Mouse (Mus musculus) splenic B cell, adult 2 months (primary cell): ENCODE data around the gene Klhl24.
A peak's percentile ranks its signal among the peaks of the same experiment; 100 is the strongest.

Experiments
- DNase-seq: peaks from one replicate; pipeline ENCODE4 v3.0.0-alpha.2; 2011; ENCODE audit warnings: low read depth, low spot score
- H3K27me3 ChIP-seq: 2 replicates; pipeline ENCODE4 v1.6.1; 2012; ENCODE audit warnings: mild to moderate bottlenecking, low read length, moderate library complexity, mixed read lengths; ENCODE audit not compliant: control insufficient read depth, poor library complexity, insufficient read depth, severe bottlenecking
- H3K36me3 ChIP-seq: 2 replicates; pipeline ENCODE4 v1.6.1; 2012; ENCODE audit warnings: mild to moderate bottlenecking, low read length, moderate library complexity, mixed read lengths; ENCODE audit not compliant: control insufficient read depth, poor library complexity, insufficient read depth, severe bottlenecking

Klhl24 gene

GRCm38 (mm10) chr16:20097069-20097710 is at the start of gene Klhl24:
Gene Klhl24 (plus strand): TSS chr16:20097542.
- Histone ChIP-seq H3K36me3 (0 out of 2 replicates have a peak, but pooled peaks cover 4% of the 10 kb centered on the region), H3K27me3 (no peaks in the 10 kb centered on the region)
- DNase-seq: peak; percentile 96

GRCm38 (mm10) chr16:20052655-20053054 is 44.7 kb upstream of the Klhl24 start:
- Histone ChIP-seq H3K36me3 (no peaks in the 10 kb centered on the region), H3K27me3 (no peaks in the 10 kb centered on the region)
- DNase-seq: no peak

- no peaks in the 10 kb centered on the region for H3K27me3 ChIP-seq
- DNase-seq: no peak
- no peaks in the 10 kb centered on the region for H3K36me3 ChIP-seq
These were observed 24.6 kb upstream of the Klhl24 start for GRCm38 (mm10) chr16:20072770-20073169.

GRCm38 (mm10) chr16:20076675-20077074 is 20.7 kb upstream of the Klhl24 start:
- DNase-seq: peak; percentile 64
- Histone ChIP-seq H3K27me3 (no peaks in the 10 kb centered on the region), H3K36me3 (no peaks in the 10 kb centered on the region)

GRCm38 (mm10) chr16:20080271-20080670 is 17.1 kb upstream of the Klhl24 start:
- Histone ChIP-seq H3K36me3 (no peaks in the 10 kb centered on the region), H3K27me3 (no peaks in the 10 kb centered on the region)
- DNase-seq: no peak

GRCm38 (mm10) chr16:20084623-20085022 is 12.7 kb upstream of the Klhl24 start:
- no peaks in the 10 kb centered on the region for H3K36me3 ChIP-seq

GRCm38 (mm10) chr16:20085250-20085905 is 12.0 kb upstream of the Klhl24 start:
- peak; percentile 74 for DNase-seq
- Histone ChIP-seq H3K27me3 (no peaks in the 10 kb centered on the region), H3K36me3 (no peaks in the 10 kb centered on the region)

More at GRCm38 (mm10) chr16:20084623-20085022, 12.7 kb upstream of the Klhl24 start:
- no peaks in the 10 kb centered on the region for H3K27me3 ChIP-seq
- no peak for DNase-seq

GRCm38 (mm10) chr16:20086976-20087375 is 10.4 kb upstream of the Klhl24 start:
- Histone ChIP-seq H3K27me3 (no peaks in the 10 kb centered on the region), H3K36me3 (no peaks in the 10 kb centered on the region)
- DNase-seq: no peak

GRCm38 (mm10) chr16:20089636-20090035 is 7.7 kb upstream of the Klhl24 start:
- no peak for DNase-seq
- Histone ChIP-seq H3K27me3 (no peaks in the 10 kb centered on the region), H3K36me3 (no peaks in the 10 kb centered on the region)

GRCm38 (mm10) chr16:20090921-20091575 is 6.3 kb upstream of the Klhl24 start:
- Histone ChIP-seq H3K36me3 (no peaks in the 10 kb centered on the region), H3K27me3 (no peaks in the 10 kb centered on the region)
- DNase-seq: no peak

GRCm38 (mm10) chr16:20095966-20096365 is 1.4 kb upstream of the Klhl24 start:
- Histone ChIP-seq H3K36me3 (0 out of 2 replicates have a peak, but pooled peaks cover 4% of the 10 kb centered on the region), H3K27me3 (no peaks in the 10 kb centered on the region)
- peak; percentile 43 for DNase-seq

- Histone ChIP-seq H3K36me3 (0 out of 2 replicates have a peak, but pooled peaks cover 4% of the 10 kb centered on the region), H3K27me3 (no peaks in the 10 kb centered on the region)
- peak; percentile 94 for DNase-seq
These were observed 501 bp downstream of the Klhl24 start for GRCm38 (mm10) chr16:20097711-20098374.

GRCm38 (mm10) chr16:20098375-20098727 is 1.0 kb downstream of the Klhl24 start:
- DNase-seq: no peak
- H3K36me3 ChIP-seq: peaks cover 6% of the 10 kb centered on the region; the same call in 1 of the 2 replicates

GRCm38 (mm10) chr16:20098866-20099629 is 1.7 kb downstream of the Klhl24 start:
- DNase-seq: peak; percentile 53
- Histone ChIP-seq H3K36me3 (peaks cover 11% of the 10 kb centered on the region), H3K27me3 (no peaks in the 10 kb centered on the region)

More at GRCm38 (mm10) chr16:20098375-20098727, 1.0 kb downstream of the Klhl24 start:
- H3K27me3 ChIP-seq: no peaks in the 10 kb centered on the region
